Mouse (Mus musculus): Measurements from ENCODE around the gene Hcls1. TPM values are rescaled to one million over a fixed set of nuclear protein-coding genes. Genes with fewer than 3 reads are reported as not detected.

The Hcls1 gene
- polyA plus RNA-seq, 1 experiment from 2014 or later = 3.4 TPM

GRCm38 (mm10) chr16:36931381-36931780, 3.4 kb upstream of the Hcls1 start:
- ATAC-seq (ENCODE audit: insufficient number of reproducible peaks, insufficient read depth, low FRiP score, low TSS enrichment) = no peak
- peaks cover 51% of the 10 kb centered on the region for H3K36me3 ChIP-seq
- H3K9ac ChIP-seq = no peak overlapping the region
- H3K4me2 ChIP-seq (replicated peaks) = no peak overlapping the region
- H3K9me3 ChIP-seq = no peaks in the 10 kb centered on the region
- H3K27ac ChIP-seq = 0 out of 2 replicates have a peak overlapping the region, but pooled peaks have one; percentile 8
- H3K27me3 ChIP-seq = no peaks in the 10 kb centered on the region
- WGBS = 91% methylated on average over 10 of the region's 10 CpGs
- no peaks in the 10 kb centered on the region for H3K4me1 ChIP-seq
- no peak overlapping the region for H3K4me3 ChIP-seq

GRCm38 (mm10) chr16:36931976-36932375, 2.8 kb upstream of the Hcls1 start:
- ATAC-seq (ENCODE audit: insufficient number of reproducible peaks, insufficient read depth, low FRiP score, low TSS enrichment) = no peak
- Histone ChIP-seq H3K4me2 (replicated peaks) (no peak overlapping the region), H3K9me3 (no peaks in the 10 kb centered on the region), H3K4me3 (no peak overlapping the region), H3K36me3 (peaks cover 47% of the 10 kb centered on the region), H3K27ac (0 out of 2 replicates have a peak overlapping the region, but pooled peaks have one; percentile 8), H3K4me1 (no peaks in the 10 kb centered on the region), H3K27me3 (no peaks in the 10 kb centered on the region), H3K9ac (no peak overlapping the region)
- 53% methylated on average over 3 of the region's 3 CpGs for WGBS

DNA sequence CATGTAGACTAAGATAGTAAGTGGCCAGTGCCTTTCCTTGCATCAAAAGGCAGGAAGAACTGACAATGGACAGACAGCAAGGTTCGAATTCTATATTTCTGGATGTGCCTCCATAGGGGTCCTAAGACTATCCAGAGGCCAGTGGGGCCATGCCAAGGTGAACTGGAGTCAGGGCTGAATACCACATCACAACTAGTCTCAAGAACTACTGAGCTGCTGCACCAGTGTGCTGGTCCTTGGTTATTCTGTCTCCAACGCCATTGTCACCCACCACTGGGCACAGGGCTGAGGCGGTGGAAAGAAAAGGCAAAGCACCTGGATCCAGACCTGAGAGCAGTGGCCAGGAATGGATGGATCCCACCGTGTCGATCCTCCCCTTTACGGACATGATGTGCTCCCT, 2.2 kb upstream of the Hcls1 start:
- no peak for ATAC-seq (ENCODE audit: insufficient number of reproducible peaks, insufficient read depth, low FRiP score, low TSS enrichment)
- Histone ChIP-seq H3K4me2 (replicated peaks) (no peak overlapping the region), H3K9me3 (no peaks in the 10 kb centered on the region), H3K36me3 (peaks cover 43% of the 10 kb centered on the region), H3K9ac (no peak overlapping the region), H3K27ac (no peak overlapping the region; the same call in 1 of the 2 replicates), H3K4me3 (no peak overlapping the region), H3K27me3 (no peaks in the 10 kb centered on the region), H3K4me1 (no peaks in the 10 kb centered on the region)
- 90% methylated on average over 6 of the region's 6 CpGs for WGBS

DNA sequence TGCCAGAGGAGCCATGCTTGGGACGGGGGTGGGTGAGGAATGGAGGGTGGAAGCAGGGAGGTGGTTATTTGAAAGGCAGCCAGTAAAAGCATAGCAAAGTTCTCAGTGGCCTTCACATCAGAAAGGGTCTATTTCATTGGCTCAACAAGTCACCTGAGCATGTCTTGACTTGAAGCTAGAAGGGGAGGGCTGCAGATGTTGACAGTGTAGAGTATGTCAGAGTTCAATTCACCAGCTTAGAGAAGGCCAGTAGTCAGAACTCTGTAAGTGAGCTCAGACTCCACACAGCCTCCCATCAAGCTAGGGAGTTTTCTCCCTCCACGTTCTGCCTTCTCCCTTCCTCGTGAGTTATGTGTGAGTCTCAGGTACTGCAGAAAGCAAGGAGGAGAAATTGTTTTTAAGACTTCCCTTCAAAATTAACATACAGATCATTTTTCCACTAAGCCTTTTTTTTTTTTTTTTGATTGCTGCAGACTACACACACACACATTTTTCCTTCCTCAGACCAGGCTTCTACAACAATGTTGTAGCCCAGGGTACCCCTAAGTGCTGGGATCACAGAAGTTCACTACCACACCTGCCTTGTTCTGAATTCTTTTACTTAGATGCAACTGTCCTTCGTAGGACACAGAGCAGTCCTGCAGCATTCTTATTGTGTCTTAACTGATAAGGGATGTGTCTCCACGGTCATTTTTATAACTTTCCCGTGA, 497 bp upstream of the Hcls1 start:
- no peak for ATAC-seq (ENCODE audit: insufficient number of reproducible peaks, insufficient read depth, low FRiP score, low TSS enrichment)
- Histone ChIP-seq H3K9me3 (no peaks in the 10 kb centered on the region), H3K27me3 (no peaks in the 10 kb centered on the region), H3K4me1 (no peaks in the 10 kb centered on the region), H3K4me3 (no peak overlapping the region), H3K4me2 (replicated peaks) (no peak overlapping the region), H3K27ac (no peak overlapping the region; the same call in 1 of the 2 replicates), H3K36me3 (peaks cover 29% of the 10 kb centered on the region), H3K9ac (no peak overlapping the region)
- WGBS = 68% methylated on average over 6 of the region's 6 CpGs

DNA sequence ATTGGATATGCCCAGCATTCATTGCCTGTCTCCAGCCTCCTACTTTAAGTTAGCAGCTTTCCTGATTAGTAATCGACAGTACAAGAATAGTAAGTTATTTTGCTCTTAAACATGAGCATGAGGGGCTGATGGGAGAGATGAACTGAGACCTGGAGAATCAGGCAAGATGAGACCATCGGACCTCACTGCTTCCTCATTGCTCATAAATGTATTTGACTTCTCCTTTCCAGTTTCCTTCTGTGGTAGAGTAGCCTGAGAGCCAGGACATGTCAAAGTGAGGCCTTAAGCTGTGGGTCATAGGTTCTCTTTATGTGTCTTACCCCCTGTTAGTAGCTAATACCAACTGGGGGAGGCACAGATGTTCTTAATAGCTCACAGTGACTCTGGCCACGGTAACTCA, 1.0 kb downstream of the Hcls1 start:
- no peaks in the 10 kb centered on the region for H3K27me3 ChIP-seq
- H3K9me3 ChIP-seq = no peaks in the 10 kb centered on the region
- peaks cover 15% of the 10 kb centered on the region for H3K36me3 ChIP-seq
- no peaks in the 10 kb centered on the region for H3K4me1 ChIP-seq
- no peak for ATAC-seq (ENCODE audit: insufficient number of reproducible peaks, insufficient read depth, low FRiP score, low TSS enrichment)
- no peak overlapping the region for H3K27ac ChIP-seq
- 71% methylated on average over 3 of the region's 3 CpGs for WGBS
- no peak overlapping the region for H3K9ac ChIP-seq
- no peak overlapping the region for H3K4me2 ChIP-seq (replicated peaks)
- H3K4me3 ChIP-seq = no peak overlapping the region

- no peak overlapping the region for H3K27ac ChIP-seq
- no peak overlapping the region for H3K9ac ChIP-seq
- ATAC-seq (ENCODE audit: insufficient number of reproducible peaks, insufficient read depth, low FRiP score, low TSS enrichment) = no peak
- H3K27me3 ChIP-seq = no peaks in the 10 kb centered on the region
- H3K9me3 ChIP-seq = no peaks in the 10 kb centered on the region
- H3K36me3 ChIP-seq = no peaks in the 10 kb centered on the region
- no peak overlapping the region for H3K4me3 ChIP-seq
- no peak overlapping the region for H3K4me2 ChIP-seq (replicated peaks)
- 81% methylated on average over 6 of the region's 6 CpGs for WGBS
- H3K4me1 ChIP-seq = no peaks in the 10 kb centered on the region
Observed at GRCm38 (mm10) chr16:36941137-36941727, 6.4 kb downstream of the Hcls1 start.

DNA sequence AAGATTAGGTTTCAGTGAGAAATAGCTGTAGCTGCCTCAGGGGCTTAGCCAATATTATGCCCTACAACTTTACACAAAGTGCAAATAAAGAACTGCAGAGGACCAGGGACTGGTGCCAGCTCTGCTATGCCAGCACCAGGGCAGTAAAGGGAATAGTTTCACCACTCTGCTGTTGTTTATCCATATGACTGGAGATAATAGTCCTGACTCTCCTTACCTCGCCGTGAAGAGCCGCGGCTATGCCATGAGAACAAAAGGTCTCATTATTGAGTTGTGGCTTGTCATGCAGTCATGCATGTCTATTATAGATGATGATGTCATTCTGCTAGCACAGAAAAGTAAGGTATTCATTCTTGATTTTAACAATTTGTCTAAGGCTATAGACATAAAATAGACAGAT, 7.1 kb downstream of the Hcls1 start:
- H3K27ac ChIP-seq = no peak overlapping the region
- H3K4me3 ChIP-seq = no peak overlapping the region
- no peak for ATAC-seq (ENCODE audit: insufficient number of reproducible peaks, insufficient read depth, low FRiP score, low TSS enrichment)
- H3K4me2 ChIP-seq (replicated peaks) = no peak overlapping the region
- WGBS = 74% methylated on average over 4 of the region's 4 CpGs
- H3K36me3 ChIP-seq = no peaks in the 10 kb centered on the region
- H3K9me3 ChIP-seq = no peaks in the 10 kb centered on the region
- no peak overlapping the region for H3K9ac ChIP-seq
- no peaks in the 10 kb centered on the region for H3K4me1 ChIP-seq
- H3K27me3 ChIP-seq = no peaks in the 10 kb centered on the region

DNA sequence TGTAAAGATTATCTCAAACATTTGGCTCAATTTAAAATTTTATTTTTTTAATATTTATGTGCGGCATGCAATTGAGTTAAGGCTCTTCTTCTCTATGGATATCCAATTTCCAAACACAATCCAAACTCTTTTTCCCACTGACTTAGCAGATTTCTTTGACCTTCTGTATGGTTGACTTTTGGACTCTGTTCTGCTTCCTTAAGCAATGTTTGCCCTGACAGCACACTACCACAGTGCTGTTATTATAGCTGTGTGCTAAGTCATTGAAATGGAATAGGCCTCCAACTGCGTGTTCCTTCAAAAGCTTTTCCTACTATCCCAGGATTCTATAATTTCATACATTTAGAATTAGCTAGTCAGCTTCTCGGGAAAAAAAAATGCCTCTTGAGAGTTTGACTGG, 8.8 kb downstream of the Hcls1 start:
- H3K27ac ChIP-seq = no peak overlapping the region
- no peaks in the 10 kb centered on the region for H3K27me3 ChIP-seq
- no peak overlapping the region for H3K9ac ChIP-seq
- H3K4me1 ChIP-seq = no peaks in the 10 kb centered on the region
- H3K9me3 ChIP-seq = no peaks in the 10 kb centered on the region
- H3K4me3 ChIP-seq = no peak overlapping the region
- 74% methylated on average over 3 of the region's 3 CpGs for WGBS
- H3K4me2 ChIP-seq (replicated peaks) = no peak overlapping the region
- no peak for ATAC-seq (ENCODE audit: insufficient number of reproducible peaks, insufficient read depth, low FRiP score, low TSS enrichment)
- no peaks in the 10 kb centered on the region for H3K36me3 ChIP-seq

DNA sequence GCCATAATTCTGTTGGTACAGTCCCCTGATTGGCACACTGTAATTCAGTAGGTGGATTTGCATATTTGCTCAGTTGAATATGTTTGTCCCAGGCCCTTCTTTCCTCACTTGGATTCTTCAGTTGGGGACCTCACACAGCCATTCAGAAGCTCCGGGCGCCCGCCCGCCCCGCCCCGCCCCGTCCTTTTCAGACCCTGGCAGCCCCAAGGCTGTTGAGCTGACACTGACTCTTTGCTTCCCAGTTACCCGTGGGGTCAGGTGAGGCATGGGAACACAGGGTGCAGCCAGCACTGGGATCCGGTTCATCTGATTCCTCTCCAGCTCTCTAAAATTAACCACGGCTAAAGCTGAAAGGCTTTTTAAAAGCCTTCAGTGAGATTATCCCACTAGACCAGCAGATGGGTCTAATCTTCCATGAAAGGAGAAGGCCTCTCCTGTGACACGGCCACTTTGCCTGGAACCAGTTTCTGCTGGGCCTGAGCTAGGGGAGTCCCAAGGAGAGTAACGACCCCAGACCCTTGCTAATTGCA, 10.2 kb downstream of the Hcls1 start:
- Histone ChIP-seq H3K4me3 (no peak overlapping the region), H3K27ac (no peak overlapping the region), H3K9me3 (no peaks in the 10 kb centered on the region), H3K9ac (no peak overlapping the region), H3K4me1 (no peaks in the 10 kb centered on the region), H3K4me2 (replicated peaks) (no peak overlapping the region), H3K36me3 (no peaks in the 10 kb centered on the region), H3K27me3 (no peaks in the 10 kb centered on the region)
- no peak for ATAC-seq (ENCODE audit: insufficient number of reproducible peaks, insufficient read depth, low FRiP score, low TSS enrichment)
- 34% methylated on average over 12 of the region's 12 CpGs for WGBS

- Histone ChIP-seq H3K9me3 (no peaks in the 10 kb centered on the region), H3K4me1 (no peaks in the 10 kb centered on the region), H3K9ac (no peak overlapping the region), H3K4me3 (no peak overlapping the region), H3K4me2 (replicated peaks) (no peak overlapping the region), H3K27ac (no peak overlapping the region), H3K36me3 (no peaks in the 10 kb centered on the region), H3K27me3 (no peaks in the 10 kb centered on the region)
- no peak for ATAC-seq (ENCODE audit: insufficient number of reproducible peaks, insufficient read depth, low FRiP score, low TSS enrichment)
- 79% methylated on average over 8 of the region's 8 CpGs for WGBS
Observed at GRCm38 (mm10) chr16:36946459-36947159, 11.8 kb downstream of the Hcls1 start.

DNA sequence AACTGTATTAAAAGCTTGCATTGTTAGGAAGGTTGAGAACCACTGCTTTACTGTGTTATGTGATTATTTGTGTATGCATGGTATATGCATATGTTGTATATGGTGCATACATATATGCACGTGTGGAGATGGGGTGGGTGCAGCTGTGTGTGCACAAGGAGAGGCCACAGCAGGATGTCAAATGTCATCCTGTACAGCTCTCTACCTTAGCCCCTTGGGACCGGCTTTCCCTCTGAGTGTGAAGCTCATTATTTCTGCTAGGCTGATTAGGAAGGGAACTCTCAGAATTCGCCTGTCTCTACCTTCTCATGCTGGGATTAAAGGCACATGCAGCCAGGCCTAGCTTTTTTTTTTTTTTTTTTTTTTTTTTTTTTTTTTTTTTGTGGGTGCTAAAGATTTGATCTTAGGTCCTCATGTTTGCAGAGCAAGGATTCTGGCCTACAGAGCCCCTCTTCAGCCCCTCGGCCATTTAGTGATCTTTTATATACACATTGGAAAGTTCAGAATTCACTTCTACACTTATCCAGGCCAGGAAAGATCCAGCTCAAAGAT, 12.9 kb downstream of the Hcls1 start:
- H3K9me3 ChIP-seq = no peaks in the 10 kb centered on the region
- ATAC-seq (ENCODE audit: insufficient number of reproducible peaks, insufficient read depth, low FRiP score, low TSS enrichment) = no peak
- 68% methylated on average over 4 of the region's 4 CpGs for WGBS

More for the DNA sequence above, 12.9 kb downstream of the Hcls1 start:
- H3K9ac ChIP-seq = no peak overlapping the region
- no peaks in the 10 kb centered on the region for H3K27me3 ChIP-seq
- H3K4me1 ChIP-seq = no peaks in the 10 kb centered on the region
- H3K4me2 ChIP-seq (replicated peaks) = no peak overlapping the region
- H3K36me3 ChIP-seq = no peaks in the 10 kb centered on the region
- H3K27ac ChIP-seq = no peak overlapping the region
- no peak overlapping the region for H3K4me3 ChIP-seq
